ENCODE assay signal across 8 mouse cellular contexts in the genomic region with DNA sequence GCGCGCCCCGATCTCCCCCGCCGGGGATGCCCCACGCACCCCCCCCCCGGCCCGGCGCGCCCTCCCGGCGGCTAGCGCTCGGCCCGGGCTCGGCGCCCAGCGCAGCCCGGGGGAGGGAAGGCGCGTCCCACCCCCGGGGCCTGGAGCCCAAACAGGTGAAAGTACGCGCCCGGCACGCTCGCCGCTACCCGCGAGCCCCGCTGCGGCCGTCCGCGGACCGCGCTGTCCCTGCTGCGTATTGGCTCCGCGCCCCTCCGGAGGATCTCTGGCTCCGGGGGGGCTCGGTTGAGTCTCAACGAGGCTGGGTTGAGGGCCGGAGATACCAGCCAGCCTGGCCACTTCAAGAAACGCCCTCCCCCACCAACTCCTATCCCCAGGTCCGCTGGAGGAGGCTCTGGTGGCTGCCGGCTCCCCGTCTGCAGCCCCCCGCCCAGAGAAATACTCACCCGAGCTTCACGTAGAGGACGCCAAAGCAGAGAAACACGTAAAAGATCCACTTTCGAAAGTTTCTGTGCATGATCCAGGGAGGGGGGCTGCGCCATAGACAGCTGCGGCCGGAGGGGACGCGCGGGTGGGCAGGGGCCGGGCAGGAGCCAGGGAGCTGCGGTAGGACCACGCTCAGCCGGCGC. TPM values are rescaled to one million over a fixed set of nuclear protein-coding genes. Genes with fewer than 3 reads are reported as not detected.
DNase-seq lines count a peak whose midpoint lies in the region; ATAC-seq and TF ChIP-seq lines count a peak whose summit lies in the region.

No protein-coding gene starts in this region.

- no peaks in the 10 kb centered on the region for H3K9me3 ChIP-seq in neural tube, embryonic 15.5 days (replicated peaks)

- no peak for ATAC-seq in neural tube, embryonic 15.5 days (ENCODE audit: low FRiP score)
- ATAC-seq in monocyte, adult 5-6 weeks (replicated peaks; ENCODE audit: insufficient number of reproducible peaks, low FRiP score, low TSS enrichment, poor library complexity, severe bottlenecking): no peak

- 1% methylated on average over 45 of the region's 66 CpGs for WGBS in neural tube, embryonic 15.5 days

- peak overlapping the region; percentile 100 for H3K4me2 ChIP-seq in neural tube, embryonic 15.5 days

- H3K9ac ChIP-seq in neural tube, embryonic 15.5 days (replicated peaks): peak overlapping the region; percentile 59

- H3K4me1 ChIP-seq in embryonic fibroblast, embryonic 13.5 days (ENCODE audit: control insufficient read depth, insufficient read depth, low read length): peaks cover 6% of the 10 kb centered on the region
- peaks cover 62% of the 10 kb centered on the region for H3K4me1 ChIP-seq in neural tube, embryonic 15.5 days

- H3K36me3 ChIP-seq in neural tube, embryonic 15.5 days: no peaks in the 10 kb centered on the region

- H3K27ac ChIP-seq in left cerebral cortex, adult 2 months: no peak overlapping the region
- no peak overlapping the region for H3K27ac ChIP-seq in embryonic fibroblast, embryonic 13.5 days (ENCODE audit: insufficient read depth, low read length)
- peak overlapping the region; percentile 45 for H3K27ac ChIP-seq in neural tube, embryonic 15.5 days (replicated peaks)

- peak overlapping the region; percentile 57 for H3K4me3 ChIP-seq in left cerebral cortex, adult 2 months
- peak overlapping the region; percentile 19; the same call in 1 of the 2 replicates for H3K4me3 ChIP-seq in embryonic fibroblast, embryonic 13.5 days (ENCODE audit: insufficient read depth, low read length)
- peak overlapping the region; percentile 61 for H3K4me3 ChIP-seq in neural tube, embryonic 15.5 days (replicated peaks)

- TF ChIP-seq POLR2A in embryonic fibroblast, embryonic 13.5 days (IDR thresholded peaks at IDR 0.05; ENCODE audit: low read depth, low read length): no peak

- intact Hi-C loops in left cerebral cortex, adult 2 months (cut with DNase I): loop anchor here (5.0 kb wide), 1 partner anchor 179 kb away; no protein-coding TSS in a partner anchor
- intact Hi-C loops in left cerebral cortex, postnatal 14 days (cut with DNase I): loop anchor here (5.0 to 10.0 kb wide), 2 partner anchors 189 to 426 kb away; no protein-coding TSS in a partner anchor

- no peak for TF ChIP-seq CTCF in left cerebral cortex, adult 2 months (IDR thresholded peaks at IDR 0.05)
- TF ChIP-seq CTCF in embryonic fibroblast, embryonic 13.5 days (IDR thresholded peaks at IDR 0.05; ENCODE audit: borderline replicate concordance, insufficient read depth, low read length): no peak

- H3K27me3 ChIP-seq in neural tube, embryonic 15.5 days (replicated peaks): peaks cover 64% of the 10 kb centered on the region

- DNase-seq in left cerebral cortex, adult 2 months (ENCODE audit: extremely low spot score in 1 of 2, low spot score in 2 of 2): no peak
- no peak for DNase-seq in left cerebral cortex, postnatal 14 days (ENCODE audit: low spot score in 2 of 2)
- DNase-seq in kidney, postnatal 4 days: peak; percentile 31 to 53
- no peak for DNase-seq in left cerebral cortex, adult 9 months (ENCODE audit: low spot score in 2 of 2)
- DNase-seq in thymus, postnatal 0 days (ENCODE audit: low spot score): no peak

RNA-seq across cellular contexts. Expression of a gene that starts 1.2 kb away (rescaled TPM):
- 10 to 100 TPM; 33.8 to 35.5 TPM for total RNA-seq in left cerebral cortex, adult 2 months (2021)
- 10 to 100 TPM; 33.8 to 41.3 TPM for total RNA-seq in left cerebral cortex, postnatal 14 days (2021)
- not detected in 2 replicates for polyA plus RNA-seq in embryonic fibroblast, embryonic 13.5 days (2011; ENCODE audit: insufficient read length, low read depth, missing spikeins)
- polyA plus RNA-seq in neural tube, embryonic 15.5 days (2015; fragmentation: Nextera tagmentation; extraction: Ambion mirVana): 16.6 and 20.2 TPM in 2 replicates
- total RNA-seq in monocyte, adult 5-6 weeks (2017): not detected in 3 replicates
- polyA plus RNA-seq in thymus, postnatal 0 days (2015; fragmentation: Nextera tagmentation; extraction: Ambion mirVana): 0.73 and 1.3 TPM in 2 replicates

Comparison
In these comparisons a context has a peak if more than half of its experiments do, and no peak if none do; other contexts are left out.
1. DNase-seq: peak in kidney, postnatal 4 days (2 of 2); none in left cerebral cortex, adult 2 months (0 of 2), left cerebral cortex, postnatal 14 days (0 of 2), left cerebral cortex, adult 9 months (0 of 2) and thymus, postnatal 0 days (single experiment).
2. RNA of a gene that starts 1.2 kb away (total RNA-seq): 33.8 to 41.3 TPM in left cerebral cortex, postnatal 14 days and 33.8 to 35.5 TPM in left cerebral cortex, adult 2 months; not detected in monocyte, adult 5-6 weeks; every median in the first group is over 10 times any median in the second.
3. Peak in every context shown above with its lines, with median percentiles within 50 percentile points of each other: H3K4me3 ChIP-seq.